Mouse (Mus musculus) gastrocnemius, postnatal 36 days (tissue): ENCODE measurements around the gene Tff3. TPM values are rescaled to one million over a fixed set of nuclear protein-coding genes. Genes with fewer than 3 reads are reported as not detected.

Source experiments
- DNase-seq, 2 experiments: peaks; one replicate each; pipeline ENCODE4 v3.0.0; 2022
- intact Hi-C: fragments of 180-260 bp; cut with DNase I; formaldehyde crosslinking; loops from one replicate; pipeline ENCODE4 v1.15.1; 2025
- total RNA-seq, 2 experiments: library from RNA; stranded (reverse); gene quantifications; 2 replicates each; pipeline ENCODE4 v1.2.3; 2021

Tff3 gene
- total RNA-seq, 2 experiments from 2014 or later: not detected

DNA sequence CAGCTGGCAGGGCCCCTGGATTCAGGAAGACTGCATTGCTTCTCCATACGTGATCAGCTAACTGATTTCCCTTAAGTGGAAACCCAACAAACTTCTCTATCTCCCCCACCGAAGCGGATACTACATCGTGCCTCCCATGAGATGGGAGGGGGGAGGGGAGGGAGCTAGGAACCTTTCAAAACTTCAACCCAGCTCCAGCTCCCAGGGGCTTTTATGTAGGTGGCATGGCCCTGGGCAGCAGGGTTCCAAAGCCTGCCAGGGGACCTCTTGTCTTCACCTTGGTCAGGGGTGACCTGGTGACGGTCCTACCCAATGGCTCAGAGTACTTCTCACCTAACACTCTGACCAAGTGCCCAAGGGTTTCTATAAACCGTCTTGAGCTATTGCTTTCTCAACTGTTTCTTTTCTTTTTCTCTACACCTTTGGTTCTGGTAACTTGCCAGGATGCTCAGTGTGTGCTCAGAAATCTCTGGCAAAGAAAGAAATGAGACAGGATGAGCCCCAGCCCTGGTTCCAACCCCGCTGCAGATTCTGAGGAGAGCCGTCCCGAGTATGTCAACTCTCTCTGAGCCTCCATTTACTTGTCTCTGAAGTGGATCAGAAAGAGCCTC, 633 bp downstream of the Tff3 start:
- no peak for DNase-seq
- intact Hi-C loops: no loop called here

DNA sequence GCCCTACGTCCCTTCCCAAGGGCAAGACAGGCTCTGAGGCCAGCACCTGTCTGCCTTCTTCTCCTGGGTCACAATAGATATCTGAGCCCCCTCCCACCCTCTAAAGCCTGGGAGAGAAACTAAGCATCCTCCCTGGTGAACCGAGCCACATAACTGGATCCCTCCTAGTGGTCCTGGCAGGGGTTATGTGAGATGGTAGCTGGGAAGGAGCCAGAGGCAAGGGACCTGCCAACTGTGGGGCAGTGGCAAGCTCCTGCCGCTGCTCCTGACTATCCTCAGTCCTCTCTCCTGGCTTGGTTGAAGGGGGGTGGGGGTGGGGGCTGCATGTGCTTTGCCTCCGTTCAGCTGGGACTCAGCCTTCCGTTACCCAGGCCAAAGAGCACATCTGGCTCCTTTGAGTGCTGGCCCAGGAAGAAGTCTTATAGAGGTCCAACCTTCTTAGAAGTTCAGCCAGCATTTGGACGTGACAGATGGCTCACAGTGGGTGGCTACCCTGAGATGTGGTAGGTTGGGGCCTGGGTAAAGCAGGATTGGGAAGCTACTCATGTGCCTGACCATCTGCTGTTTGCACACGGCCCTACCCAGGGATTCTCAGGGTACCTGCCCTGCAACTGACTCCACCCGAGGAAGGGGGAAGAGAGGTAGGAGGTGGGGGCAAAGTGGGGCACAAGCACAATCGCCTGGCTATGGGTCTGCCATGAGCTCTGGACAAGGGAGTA, 3.7 kb downstream of the Tff3 start:
- no peak for DNase-seq
- intact Hi-C loops: no loop called here

DNA sequence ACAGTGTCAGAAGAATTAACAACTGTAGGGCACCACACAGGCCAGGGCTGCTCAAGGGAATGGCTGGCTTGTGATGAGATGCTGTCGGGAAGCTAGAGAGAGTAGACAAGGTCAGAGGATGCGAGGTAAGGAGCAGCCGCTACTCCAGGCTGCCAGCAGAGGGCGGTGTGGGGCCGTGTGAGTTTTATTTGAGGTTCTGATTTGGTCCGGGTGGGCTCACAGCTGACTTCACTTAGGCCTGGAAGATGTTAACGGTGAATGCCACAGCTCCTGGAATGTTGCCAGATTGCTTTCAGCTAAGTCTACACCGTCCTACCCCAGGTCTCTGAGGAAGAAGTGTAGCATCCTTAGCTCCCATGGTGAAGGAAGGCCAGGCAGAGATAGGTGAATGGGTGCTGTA, 7.5 kb downstream of the Tff3 start:
- DNase-seq: no peak
- intact Hi-C loops: no loop called here

DNA sequence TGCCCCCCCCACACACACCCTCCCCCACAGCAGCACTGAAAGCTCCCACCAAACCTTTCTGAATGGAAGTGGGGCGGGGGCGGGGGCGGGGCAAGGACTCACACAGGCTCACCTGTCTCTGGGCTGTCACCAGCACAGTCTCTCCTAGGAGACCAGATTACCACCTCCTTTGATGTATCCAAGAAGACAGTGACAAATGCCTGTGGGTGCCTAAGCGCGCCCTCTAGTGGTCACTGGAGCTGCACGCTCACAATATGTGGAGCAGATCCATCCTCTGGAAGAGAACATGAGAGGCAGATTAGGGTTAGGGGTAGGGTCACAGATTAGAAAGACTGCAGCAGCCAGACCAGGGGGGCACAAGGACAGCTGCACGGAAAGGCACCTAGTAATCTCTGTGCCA, 10.0 kb downstream of the Tff3 start:
- intact Hi-C loops: loop anchor here (2.0 kb wide), 2 partner anchors 101 to 109 kb away; no protein-coding TSS in a partner anchor
- peak; percentile 65 to 67 for DNase-seq

- DNase-seq: no peak
- intact Hi-C loops: loop anchor here (2.0 kb wide), 2 partner anchors 99 to 107 kb away; no protein-coding TSS in a partner anchor
Observed at GRCm38 (mm10) chr17:31117946-31118345, 11.5 kb downstream of the Tff3 start.

DNA sequence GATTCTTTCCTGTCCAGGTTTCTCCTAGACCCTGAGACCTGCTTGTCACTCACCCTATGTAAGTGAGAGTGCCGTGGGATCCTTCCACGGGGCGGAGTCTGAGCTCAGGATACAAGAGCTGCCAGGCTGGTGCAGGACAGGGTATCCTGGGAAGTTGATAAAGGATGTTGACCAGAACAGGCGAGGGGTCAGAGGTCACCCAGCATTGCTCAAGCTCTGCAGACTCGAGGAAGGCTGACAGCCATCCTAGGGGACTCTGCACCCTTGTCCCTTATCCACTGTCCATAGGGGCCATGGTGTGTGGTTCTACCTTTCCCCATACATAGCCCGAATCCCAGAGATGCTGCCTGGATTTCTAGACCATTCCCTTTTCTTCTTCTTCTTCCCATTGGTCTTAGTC, 13.4 kb downstream of the Tff3 start:
- intact Hi-C loops: no loop called here
- no peak for DNase-seq

DNA sequence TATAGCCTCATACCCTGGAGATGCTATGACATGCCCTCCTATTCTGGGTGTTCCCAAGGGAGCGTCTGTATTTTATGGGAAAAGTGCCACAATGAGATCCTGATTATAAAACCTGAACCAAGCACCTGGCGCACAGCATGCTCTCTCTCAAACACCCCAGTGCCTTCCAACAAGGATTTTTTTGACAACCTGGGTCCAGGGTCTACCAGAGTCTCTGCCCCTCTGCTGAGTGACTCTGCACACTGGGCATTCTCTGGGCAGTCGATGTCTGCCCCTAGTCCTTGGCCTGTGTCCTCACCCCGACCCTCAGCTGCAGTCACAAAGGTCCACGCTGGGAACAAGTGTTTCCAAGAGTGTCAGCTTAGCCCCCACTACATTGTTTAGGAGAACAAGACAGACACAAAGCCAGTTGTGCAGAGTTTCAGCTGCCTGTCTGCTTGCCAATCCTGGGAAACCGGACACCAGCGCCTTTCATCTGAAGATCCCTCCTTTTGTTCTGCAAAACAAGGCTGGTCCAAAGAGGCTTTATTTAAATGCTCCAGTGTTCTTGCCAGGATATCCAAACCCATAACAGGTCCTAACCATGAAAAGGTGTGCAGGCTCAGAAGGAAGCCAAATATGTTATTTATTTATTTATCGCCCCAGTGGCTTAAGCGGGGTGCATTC, 16.1 kb downstream of the Tff3 start:
- intact Hi-C loops: no loop called here
- no peak for DNase-seq

DNA sequence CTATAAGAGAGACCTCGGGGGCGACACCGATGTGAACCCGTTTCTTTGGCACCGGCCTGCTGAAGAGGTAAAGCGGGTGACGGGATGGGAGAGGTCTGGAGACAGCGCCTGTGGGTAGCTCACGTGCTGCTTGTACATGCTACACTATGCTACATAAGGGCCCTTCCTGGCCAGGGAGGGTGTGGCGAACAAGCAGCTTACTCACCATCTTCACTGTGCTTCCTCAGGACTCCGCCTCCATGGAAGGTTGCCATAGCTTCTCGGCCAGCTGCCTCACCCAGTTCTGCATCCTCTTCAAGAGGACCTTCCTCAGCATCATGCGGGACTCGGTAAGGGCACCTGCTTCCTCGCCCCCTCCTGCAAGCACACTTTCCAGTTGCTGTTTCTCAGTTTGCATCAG, 21.1 kb downstream of the Tff3 start:
- intact Hi-C loops: no loop called here
- no peak for DNase-seq

- intact Hi-C loops: no loop called here
- no peak for DNase-seq
Observed at GRCm38 (mm10) chr17:31103823-31104222, 25.6 kb downstream of the Tff3 start.

GRCm38 (mm10) chr17:31103007-31103570, 26.4 kb downstream of the Tff3 start:
- no peak for DNase-seq
- intact Hi-C loops: no loop called here

- intact Hi-C loops: no loop called here
- DNase-seq: no peak
Observed at GRCm38 (mm10) chr17:31098788-31099187, 30.7 kb downstream of the Tff3 start.

- intact Hi-C loops: no loop called here
- no peak for DNase-seq
Observed at GRCm38 (mm10) chr17:31096893-31097292, 32.6 kb downstream of the Tff3 start.

GRCm38 (mm10) chr17:31095570-31095969, 33.9 kb downstream of the Tff3 start:
- intact Hi-C loops: no loop called here
- no peak for DNase-seq

DNA sequence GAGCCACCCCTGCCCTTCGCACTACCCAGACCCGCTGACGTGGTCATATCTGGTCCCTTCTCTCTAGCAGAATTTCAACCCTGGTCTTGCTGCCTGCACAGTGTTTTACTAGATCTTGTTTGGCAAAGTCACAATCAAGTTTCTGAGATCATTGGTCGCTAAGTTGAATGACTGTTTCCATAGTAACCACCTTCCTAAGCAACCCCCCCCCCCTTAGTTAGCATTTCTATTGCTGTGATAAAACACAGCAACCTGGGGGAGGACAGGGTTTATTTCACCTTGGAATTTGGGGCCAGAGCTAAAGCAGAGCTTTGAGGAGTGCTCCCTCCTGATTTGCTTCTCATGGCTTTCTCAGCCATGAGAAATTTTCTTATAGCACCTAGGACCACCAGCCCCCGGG, 34.7 kb downstream of the Tff3 start:
- no peak for DNase-seq
- intact Hi-C loops: no loop called here

DNA sequence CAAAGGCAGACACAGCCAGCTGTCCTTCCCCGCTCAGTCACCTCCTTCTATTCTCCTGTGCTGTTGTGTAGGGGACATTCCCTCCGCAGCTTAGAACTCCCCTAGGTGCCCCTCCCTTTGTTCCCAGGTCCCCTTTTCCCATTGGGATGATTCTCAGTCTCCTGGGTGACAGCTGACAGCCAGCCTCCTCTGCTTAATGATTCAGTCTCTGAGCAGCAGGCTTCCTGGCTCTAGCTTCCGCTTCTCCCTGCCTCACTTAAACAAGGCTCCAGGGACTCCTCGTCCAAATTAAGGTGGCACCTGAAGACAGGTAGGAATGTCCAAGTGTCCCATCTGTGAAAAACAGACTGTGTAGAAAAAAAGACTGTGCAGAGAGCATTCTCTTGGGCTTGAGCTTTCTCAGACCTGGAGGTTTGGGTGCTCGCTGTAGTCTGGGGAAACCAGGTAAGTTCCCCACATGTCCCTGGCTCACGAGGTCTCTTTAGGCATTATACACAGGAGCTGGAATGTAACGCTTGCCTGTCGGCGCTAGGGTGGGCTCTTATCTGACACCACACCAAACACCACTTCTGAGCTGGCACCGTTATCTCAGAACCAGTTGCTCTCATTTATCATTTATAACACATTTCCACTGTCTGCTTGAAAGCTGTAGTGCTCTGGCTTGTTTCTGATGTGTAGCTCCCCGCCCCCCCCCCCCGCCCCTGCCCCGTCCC, 38.3 kb downstream of the Tff3 start:
- no peak for DNase-seq
- intact Hi-C loops: no loop called here

DNA sequence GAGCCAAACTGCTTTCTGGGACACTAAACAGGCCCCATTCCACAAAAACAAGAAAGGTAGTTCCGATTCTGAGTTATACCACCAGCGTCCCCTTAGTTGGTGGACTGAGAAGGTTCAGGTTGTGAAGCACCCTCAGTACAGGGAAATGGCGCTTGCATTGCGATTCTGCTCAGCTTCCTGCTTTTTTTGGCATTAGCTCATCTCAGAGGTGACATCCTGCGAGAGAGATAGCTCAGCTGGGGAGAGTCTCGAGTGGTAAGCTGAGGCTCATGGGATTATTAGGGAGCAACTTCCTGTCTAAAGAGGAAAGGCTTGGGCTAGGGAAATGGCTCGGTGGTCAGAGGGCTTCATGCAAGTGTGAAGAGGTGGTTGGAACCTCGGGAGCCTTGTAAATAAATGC, 39.6 kb downstream of the Tff3 start:
- no peak for DNase-seq
- intact Hi-C loops: no loop called here

DNA sequence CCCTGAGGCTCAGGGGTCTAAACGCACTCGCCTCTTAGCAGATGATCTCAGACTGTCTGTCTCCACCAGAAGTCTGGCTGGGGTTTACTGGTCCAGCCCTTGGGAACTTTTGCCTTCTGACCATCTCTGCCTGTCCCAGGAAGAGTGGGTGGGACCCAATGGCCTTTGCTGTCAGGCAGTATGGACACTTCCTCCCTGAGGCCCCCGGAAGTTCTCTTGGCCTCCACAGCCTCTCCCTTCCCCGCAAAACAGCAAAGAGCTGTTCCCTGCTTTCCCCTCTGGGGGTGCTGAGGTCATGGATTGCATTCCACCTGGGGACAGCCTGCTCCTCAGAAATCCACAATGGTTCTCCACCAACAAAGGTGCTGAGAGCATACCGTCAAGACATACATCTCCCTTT, 40.7 kb downstream of the Tff3 start:
- intact Hi-C loops: no loop called here
- no peak for DNase-seq

DNA sequence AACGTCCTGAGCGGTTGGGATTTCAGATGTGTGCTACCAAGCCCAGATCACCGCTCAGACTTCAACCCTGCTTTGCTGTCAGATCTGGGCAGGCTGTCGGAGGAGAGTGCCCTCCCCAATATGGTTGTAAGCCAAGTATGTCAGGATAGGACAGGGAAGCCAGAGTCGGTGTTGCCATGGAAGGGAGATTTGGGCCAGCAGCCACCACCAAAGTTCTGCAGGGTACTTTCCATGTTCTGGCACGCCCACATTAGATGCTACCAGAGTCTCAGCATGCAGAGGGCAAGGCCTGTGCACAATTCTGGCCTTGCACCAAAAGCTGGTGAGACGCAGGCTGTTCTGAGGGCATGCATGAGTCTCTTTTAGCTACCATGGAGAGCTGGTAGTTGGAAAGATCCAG, 43.2 kb downstream of the Tff3 start:
- DNase-seq: no peak
- intact Hi-C loops: no loop called here

GRCm38 (mm10) chr17:31085519-31085918, 43.9 kb downstream of the Tff3 start:
- intact Hi-C loops: no loop called here
- no peak for DNase-seq

DNA sequence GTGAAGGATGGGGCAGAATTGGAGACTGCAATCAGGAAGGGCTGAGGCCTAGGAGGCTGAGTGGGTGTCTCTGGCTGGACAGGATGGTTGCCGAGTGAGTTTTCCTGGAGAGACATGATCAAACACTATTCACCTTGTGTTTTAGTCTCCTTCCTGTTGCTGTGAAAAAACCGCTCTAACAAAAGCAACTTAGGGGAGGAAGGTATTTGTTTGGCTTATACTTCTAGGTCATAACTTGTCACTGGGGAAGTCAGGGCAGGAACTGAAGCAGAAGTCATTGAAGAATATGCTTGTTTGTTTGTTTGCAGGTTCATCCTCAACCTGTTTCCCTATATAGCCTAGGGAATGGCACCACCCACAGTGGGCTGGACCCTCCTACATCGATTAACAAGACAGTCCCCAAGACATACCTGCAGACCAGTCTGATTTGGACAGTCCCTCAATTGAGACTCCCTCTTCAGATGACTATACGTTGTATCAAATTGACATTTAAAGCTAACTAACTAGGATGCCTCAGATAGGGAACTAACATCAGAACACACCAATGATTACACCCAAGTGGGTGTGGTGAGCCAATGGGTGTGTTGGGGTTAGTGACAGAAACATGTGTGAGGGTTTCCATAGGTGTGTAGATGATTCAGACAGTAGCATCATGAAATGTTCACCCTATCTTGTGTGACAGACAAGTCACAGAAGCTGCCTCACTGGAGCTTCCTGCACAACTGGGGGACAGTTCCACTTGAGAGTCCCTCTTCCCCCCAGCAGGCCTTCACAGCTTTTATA, 47.0 kb downstream of the Tff3 start:
- DNase-seq: no peak
- intact Hi-C loops: no loop called here
